Mouse (Mus musculus): ENCODE measurements around the gene Gm30191. TPM values are rescaled to one million over a fixed set of nuclear protein-coding genes. Genes with fewer than 3 reads are reported as not detected.

The Gm30191 gene
- polyA plus RNA-seq, 1 experiment from 2014 or later: 0.83 TPM

GRCm38 (mm10) chr4:134272731-134273416, 26.1 kb downstream of the Gm30191 start:
- Histone ChIP-seq H3K4me1 (replicated peaks) (no peaks in the 10 kb centered on the region), H3K27me3 (no peaks in the 10 kb centered on the region), H3K4me3 (no peak overlapping the region), H3K27ac (replicated peaks) (no peak overlapping the region), H3K4me2 (peak overlapping the region; percentile 33), H3K9ac (no peak overlapping the region), H3K9me3 (no peaks in the 10 kb centered on the region), H3K36me3 (peaks cover 25% of the 10 kb centered on the region)
- 31% methylated on average over 13 of the region's 13 CpGs for WGBS
- no peak for ATAC-seq (ENCODE audit: low FRiP score, low read depth)

GRCm38 (mm10) chr4:134273417-134274345, 26.9 kb downstream of the Gm30191 start:
- Histone ChIP-seq H3K27ac (replicated peaks) (no peak overlapping the region), H3K9ac (no peak overlapping the region), H3K36me3 (peaks cover 32% of the 10 kb centered on the region), H3K27me3 (no peaks in the 10 kb centered on the region), H3K4me3 (no peak overlapping the region), H3K9me3 (no peaks in the 10 kb centered on the region), H3K4me2 (peak overlapping the region; percentile 33), H3K4me1 (replicated peaks) (no peaks in the 10 kb centered on the region)
- 7% methylated on average over 14 of the region's 14 CpGs for WGBS
- no peak for ATAC-seq (ENCODE audit: low FRiP score, low read depth)

DNA sequence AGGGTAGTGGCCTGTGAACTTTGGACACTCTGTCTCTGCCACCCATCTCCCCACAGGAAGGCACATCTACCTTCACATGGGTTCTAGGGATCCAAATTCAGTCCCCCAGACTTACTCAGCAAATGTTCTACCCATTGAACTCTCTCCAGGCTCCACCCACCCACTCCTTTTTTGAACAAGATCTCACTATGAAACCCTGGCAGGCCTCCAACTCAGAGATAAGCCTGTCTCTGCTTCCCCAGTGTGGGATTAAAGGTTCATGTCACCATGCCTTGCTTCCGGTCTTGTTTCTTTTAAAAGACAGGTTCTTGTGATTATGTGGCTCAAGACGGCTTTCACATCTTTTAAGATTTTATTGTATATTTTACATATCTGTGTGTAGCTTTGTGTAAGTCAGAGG, 38.2 kb downstream of the Gm30191 start:
- H3K27me3 ChIP-seq: no peaks in the 10 kb centered on the region
- H3K4me1 ChIP-seq (replicated peaks): peaks cover 24% of the 10 kb centered on the region
- H3K4me2 ChIP-seq: no peak overlapping the region
- H3K9ac ChIP-seq: no peak overlapping the region
- peaks cover 36% of the 10 kb centered on the region for H3K36me3 ChIP-seq
- H3K4me3 ChIP-seq: no peak overlapping the region
- H3K9me3 ChIP-seq: no peaks in the 10 kb centered on the region
- ATAC-seq (ENCODE audit: low FRiP score, low read depth): no peak
- WGBS: 98% methylated on average over 2 of the region's 2 CpGs
- H3K27ac ChIP-seq (replicated peaks): no peak overlapping the region

GRCm38 (mm10) chr4:134286226-134287167, 39.8 kb downstream of the Gm30191 start:
- ATAC-seq (ENCODE audit: low FRiP score, low read depth): peak; percentile 16
- Histone ChIP-seq H3K9ac (peak overlapping the region; percentile 97), H3K4me3 (peak overlapping the region; percentile 100), H3K4me2 (peak overlapping the region; percentile 94), H3K27ac (replicated peaks) (peak overlapping the region; percentile 100), H3K36me3 (peaks cover 24% of the 10 kb centered on the region), H3K9me3 (no peaks in the 10 kb centered on the region), H3K4me1 (replicated peaks) (peaks cover 24% of the 10 kb centered on the region), H3K27me3 (no peaks in the 10 kb centered on the region)
- WGBS: 2% methylated on average over 59 of the region's 59 CpGs

DNA sequence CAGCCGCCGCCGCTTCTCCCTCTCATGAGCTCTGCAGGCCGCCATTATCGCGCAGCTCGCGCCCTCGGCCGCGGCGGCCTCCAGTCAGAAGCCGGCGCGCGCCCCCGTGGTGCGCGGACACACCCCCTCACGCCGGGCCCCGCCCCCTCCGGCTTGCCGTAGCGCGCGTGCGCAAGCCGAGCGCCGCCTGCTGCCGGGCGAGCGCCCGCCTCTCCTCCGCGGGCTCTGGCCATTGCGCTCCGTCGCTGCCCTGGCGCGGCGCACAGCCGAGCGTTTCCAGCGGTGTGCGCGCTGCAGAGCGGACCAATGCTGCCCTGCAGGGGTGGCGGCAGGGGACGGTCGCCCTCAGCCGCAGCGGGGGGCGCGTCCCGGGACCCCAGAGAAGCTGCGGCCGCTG, 40.4 kb downstream of the Gm30191 start:
- H3K9me3 ChIP-seq: no peaks in the 10 kb centered on the region

DNA sequence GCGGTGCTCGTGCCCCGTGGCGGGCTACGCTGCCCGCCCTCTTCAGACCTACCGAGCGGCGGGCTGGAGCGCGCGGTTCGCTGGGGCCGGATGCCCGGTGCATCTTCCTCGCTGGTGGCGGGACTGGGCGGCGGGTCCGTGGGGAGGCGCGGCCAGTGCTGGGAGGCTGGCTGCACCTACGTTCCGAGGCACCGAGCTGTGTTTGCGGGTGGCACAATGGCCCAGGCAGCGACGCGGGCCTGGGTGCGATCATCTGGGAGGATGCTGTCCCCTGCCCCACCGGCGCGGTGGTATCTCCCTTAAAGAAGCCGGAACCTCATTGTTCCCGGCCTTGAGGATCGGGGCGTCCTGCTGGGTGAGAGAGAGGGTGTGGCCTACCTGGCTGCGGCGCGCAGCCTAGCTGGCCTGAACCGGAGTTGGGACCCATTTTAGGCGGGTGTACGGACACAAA, 40.9 kb downstream of the Gm30191 start, which contains the start of gene Pdik1l:
Pdik1l (minus strand) TSS at position 321 of the 451 bp plus-strand sequence.
- peaks cover 24% of the 10 kb centered on the region for H3K4me1 ChIP-seq (replicated peaks)
- H3K36me3 ChIP-seq: peaks cover 14% of the 10 kb centered on the region
- H3K27ac ChIP-seq (replicated peaks): peak within 1 kb of the TSS; percentile 100
- H3K4me3 ChIP-seq: peak within 1 kb of the TSS; percentile 100
- H3K4me2 ChIP-seq: peak within 1 kb of the TSS; percentile 94
- H3K9me3 ChIP-seq: no peaks in the 10 kb centered on the region
- no peaks in the 10 kb centered on the region for H3K27me3 ChIP-seq
- H3K9ac ChIP-seq: peak within 1 kb of the TSS; percentile 98
- peak; percentile 76 for ATAC-seq (ENCODE audit: low FRiP score, low read depth)
- 0% methylated on average over 37 of the region's 43 CpGs for WGBS

More for the DNA sequence above, 40.4 kb downstream of the Gm30191 start:
- peaks cover 18% of the 10 kb centered on the region for H3K36me3 ChIP-seq
- peak overlapping the region; percentile 94 for H3K4me2 ChIP-seq
- H3K9ac ChIP-seq: peak overlapping the region; percentile 98
- peak; percentile 96 for ATAC-seq (ENCODE audit: low FRiP score, low read depth)
- H3K27ac ChIP-seq (replicated peaks): peak overlapping the region; percentile 100
- no peaks in the 10 kb centered on the region for H3K27me3 ChIP-seq
- H3K4me3 ChIP-seq: peak overlapping the region; percentile 100
- WGBS: under 1% methylated on average over 52 of the region's 59 CpGs
- H3K4me1 ChIP-seq (replicated peaks): peaks cover 24% of the 10 kb centered on the region

- Histone ChIP-seq H3K4me2 (peak overlapping the region; percentile 94), H3K4me1 (replicated peaks) (peaks cover 24% of the 10 kb centered on the region), H3K9ac (peak overlapping the region; percentile 98), H3K4me3 (peak overlapping the region; percentile 100), H3K9me3 (no peaks in the 10 kb centered on the region), H3K27me3 (no peaks in the 10 kb centered on the region; the same call in 1 of the 2 replicates), H3K36me3 (peaks cover 6% of the 10 kb centered on the region; the same call in 1 of the 2 replicates), H3K27ac (replicated peaks) (peak overlapping the region; percentile 100)
- 47% methylated on average over 11 of the region's 11 CpGs for WGBS
- ATAC-seq (ENCODE audit: low FRiP score, low read depth): no peak
Observed at GRCm38 (mm10) chr4:134288397-134289256, 41.9 kb downstream of the Gm30191 start.

- WGBS: 14% methylated on average over 7 of the region's 7 CpGs
Observed at GRCm38 (mm10) chr4:134292067-134292466, 45.3 kb downstream of the Gm30191 start.

DNA sequence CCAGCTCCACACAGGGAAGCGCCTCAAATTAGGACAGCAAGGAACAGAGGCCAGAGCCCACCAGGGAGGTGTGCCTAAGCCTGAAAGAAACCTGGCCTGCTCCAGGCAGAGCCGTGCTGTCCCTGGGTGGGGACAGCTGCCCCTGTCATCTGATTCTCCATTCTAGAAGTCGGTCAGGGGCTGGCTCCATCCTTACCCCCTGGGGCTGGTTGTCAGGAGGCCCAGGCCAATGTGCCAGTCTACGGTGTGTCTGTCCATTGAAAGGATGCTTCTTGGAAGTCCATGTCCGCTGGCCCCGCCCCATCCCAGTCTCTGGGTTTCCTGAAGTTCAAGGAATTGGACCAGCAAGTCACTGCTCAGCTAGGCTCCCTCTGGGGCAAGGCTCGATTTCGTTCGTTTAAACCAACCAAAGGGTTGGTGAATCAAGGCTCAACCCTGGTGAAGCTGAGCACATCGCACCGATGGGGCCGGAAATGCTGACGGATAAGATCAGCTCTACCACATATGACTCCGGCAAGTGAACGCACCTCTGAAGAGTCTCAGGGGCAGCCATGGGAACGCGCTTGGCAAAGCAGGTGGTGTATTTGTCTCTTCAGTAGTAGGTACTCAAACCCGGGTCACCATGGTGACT, 46.4 kb downstream of the Gm30191 start:
- Histone ChIP-seq H3K27ac (replicated peaks) (no peak overlapping the region), H3K9ac (no peak overlapping the region), H3K36me3 (no peaks in the 10 kb centered on the region), H3K9me3 (no peaks in the 10 kb centered on the region), H3K4me2 (no peak overlapping the region), H3K27me3 (no peaks in the 10 kb centered on the region; the same call in 1 of the 2 replicates), H3K4me3 (no peak overlapping the region), H3K4me1 (replicated peaks) (peaks cover 11% of the 10 kb centered on the region)
- 73% methylated on average over 18 of the region's 18 CpGs for WGBS
- no peak for ATAC-seq (ENCODE audit: low FRiP score, low read depth)

More at GRCm38 (mm10) chr4:134292067-134292466, 45.3 kb downstream of the Gm30191 start:
- no peak overlapping the region for H3K4me3 ChIP-seq
- no peaks in the 10 kb centered on the region; the same call in 1 of the 2 replicates for H3K27me3 ChIP-seq
- H3K27ac ChIP-seq (replicated peaks): no peak overlapping the region
- peaks cover 14% of the 10 kb centered on the region for H3K4me1 ChIP-seq (replicated peaks)
- no peak overlapping the region for H3K4me2 ChIP-seq
- H3K9ac ChIP-seq: no peak overlapping the region
- H3K9me3 ChIP-seq: no peaks in the 10 kb centered on the region
- ATAC-seq (ENCODE audit: low FRiP score, low read depth): no peak
- no peaks in the 10 kb centered on the region for H3K36me3 ChIP-seq

- no peak overlapping the region for H3K27ac ChIP-seq (replicated peaks)
- peaks cover 6% of the 10 kb centered on the region for H3K4me1 ChIP-seq (replicated peaks)
- H3K4me2 ChIP-seq: no peak overlapping the region
- no peaks in the 10 kb centered on the region for H3K36me3 ChIP-seq
- no peaks in the 10 kb centered on the region for H3K9me3 ChIP-seq
- 75% methylated on average over 9 of the region's 9 CpGs for WGBS
- no peak overlapping the region for H3K4me3 ChIP-seq
- ATAC-seq (ENCODE audit: low FRiP score, low read depth): no peak
- H3K9ac ChIP-seq: no peak overlapping the region
- no peaks in the 10 kb centered on the region; the same call in 1 of the 2 replicates for H3K27me3 ChIP-seq
Observed at GRCm38 (mm10) chr4:134293692-134294163, 47.0 kb downstream of the Gm30191 start.

Data from hindbrain, embryonic 15.5 days (tissue).